Mouse (Mus musculus): ENCODE results near the gene Olfr323.

Gene Olfr323

DNA sequence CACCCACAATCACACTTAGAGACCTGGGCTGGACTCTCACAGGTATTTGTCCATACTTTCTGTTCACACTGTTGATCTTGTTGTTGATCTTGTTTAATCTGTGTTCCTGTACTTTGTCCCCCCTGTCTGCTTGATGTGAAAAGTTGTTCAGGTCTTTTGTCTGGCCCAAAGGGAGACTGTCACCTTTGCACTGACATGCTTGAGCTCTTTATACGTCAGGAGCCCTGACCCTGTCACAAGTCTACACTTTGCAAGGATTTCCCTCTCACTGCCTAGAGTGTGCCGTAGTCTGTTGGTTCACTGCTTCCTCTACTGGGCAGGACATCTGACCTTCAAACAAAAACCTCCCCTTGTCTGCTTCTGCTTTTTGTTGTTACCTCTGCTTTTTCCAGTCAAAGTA is 25.6 kb downstream of the Olfr323 start:
- in situ Hi-C loops (cut with MboI, MseI), result no loop called here

DNA sequence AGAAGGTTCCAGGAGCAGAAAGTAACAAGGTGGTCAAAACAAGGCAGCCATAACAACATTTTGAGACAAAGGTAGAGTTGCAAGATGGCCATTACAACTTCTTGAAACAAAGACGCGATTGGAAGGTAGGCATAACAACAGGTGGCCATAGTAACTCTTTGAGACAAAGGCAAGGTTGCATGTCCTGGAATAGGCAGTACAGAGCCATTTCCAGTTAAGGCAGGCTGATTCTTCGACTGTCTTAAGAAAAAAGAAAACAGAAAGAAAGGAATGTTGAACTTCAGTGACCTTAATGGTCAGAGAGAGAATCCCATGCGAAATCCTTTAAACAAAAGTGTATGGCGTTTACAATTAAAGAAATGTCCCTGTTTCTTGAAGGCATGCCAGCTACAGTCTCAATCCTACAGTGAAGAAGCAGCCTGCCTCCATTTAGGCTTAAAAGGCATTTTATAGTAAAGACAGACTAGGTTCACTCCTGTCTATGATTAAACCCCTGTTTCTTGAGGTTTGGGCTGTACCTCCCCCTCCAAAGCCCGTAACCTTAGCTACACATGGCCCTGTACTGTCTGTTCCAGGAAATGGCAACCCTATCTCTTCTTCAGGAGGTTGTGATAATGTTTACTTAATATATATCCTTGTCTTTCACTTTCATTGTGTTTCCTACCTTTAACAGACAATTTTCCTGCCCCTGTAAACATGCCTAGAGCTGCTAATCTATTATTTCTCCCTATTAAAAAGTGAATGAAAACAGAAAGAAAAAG is 27.3 kb downstream of the Olfr323 start:
- in situ Hi-C loops (cut with MboI, MseI), result no loop called here

DNA sequence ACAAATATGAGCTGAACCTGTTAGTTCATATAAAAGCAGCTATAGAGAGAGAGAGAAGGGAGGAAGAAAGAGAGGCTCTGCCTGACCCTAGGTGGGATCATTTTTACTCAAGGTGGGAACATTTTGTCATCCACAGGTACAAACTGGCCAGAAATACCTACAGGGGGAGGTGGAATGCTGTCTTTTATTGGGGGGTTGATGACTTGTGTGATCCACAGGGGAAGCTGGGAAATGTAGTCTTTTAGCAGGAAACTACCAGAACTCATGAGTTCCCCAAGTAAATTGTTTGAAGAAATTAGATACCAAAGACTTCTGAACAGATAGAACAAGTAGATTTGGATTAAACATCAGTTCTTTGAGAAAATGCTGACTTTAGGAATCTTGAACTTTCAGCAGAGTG is 28.2 kb downstream of the Olfr323 start:
- in situ Hi-C loops (cut with MboI, MseI), result no loop called here

- in situ Hi-C loops (cut with MboI, MseI), result no loop called here
Measured at GRCm38 (mm10) chr11:58597837-58598236, 32.5 kb downstream of the Olfr323 start.

- in situ Hi-C loops (cut with MboI, MseI), result no loop called here
Measured at GRCm38 (mm10) chr11:58594814-58595213, 35.5 kb downstream of the Olfr323 start, which contains the start of gene Olfr324. Olfr324 (plus strand) TSS chr11:58595114.

DNA sequence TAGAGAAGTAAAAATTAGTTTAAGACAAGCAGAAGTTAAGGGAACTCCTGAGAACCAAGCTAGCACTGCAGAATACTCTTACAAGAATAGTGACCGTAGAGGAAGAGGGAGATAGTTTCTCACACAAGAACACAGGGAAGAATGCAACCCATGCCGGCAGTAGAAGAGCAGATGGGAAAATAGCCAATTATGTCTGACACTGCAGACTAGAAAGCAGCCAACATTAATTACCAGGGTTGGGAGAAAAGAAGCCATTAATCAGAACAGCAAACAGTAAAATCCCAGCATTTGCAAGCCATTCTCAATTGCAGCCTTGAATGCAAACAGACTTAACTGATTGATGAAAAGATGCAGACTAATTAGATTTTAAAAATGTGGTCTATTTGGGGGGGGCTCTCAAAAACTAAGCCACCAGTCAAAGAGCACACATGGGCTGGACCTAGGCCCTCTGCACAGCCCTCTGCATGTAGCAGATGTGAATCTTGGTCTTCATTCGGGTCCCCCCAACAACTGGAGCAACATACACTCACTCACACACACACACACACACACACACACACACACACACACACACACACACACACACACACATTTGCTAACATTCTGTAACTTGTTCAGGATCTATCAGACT is 41.6 kb downstream of the Olfr323 start:
- in situ Hi-C loops (cut with MboI, MseI), result loop anchor here in 1 of 2 experiments (5.0 kb wide), 1 partner anchor 191 kb away; no protein-coding TSS in a partner anchor

- in situ Hi-C loops (cut with MboI, MseI), result loop anchor here in 1 of 2 experiments (5.0 kb wide), 1 partner anchor 191 kb away; no protein-coding TSS in a partner anchor
Measured at GRCm38 (mm10) chr11:58587898-58588348, 42.4 kb downstream of the Olfr323 start.

DNA sequence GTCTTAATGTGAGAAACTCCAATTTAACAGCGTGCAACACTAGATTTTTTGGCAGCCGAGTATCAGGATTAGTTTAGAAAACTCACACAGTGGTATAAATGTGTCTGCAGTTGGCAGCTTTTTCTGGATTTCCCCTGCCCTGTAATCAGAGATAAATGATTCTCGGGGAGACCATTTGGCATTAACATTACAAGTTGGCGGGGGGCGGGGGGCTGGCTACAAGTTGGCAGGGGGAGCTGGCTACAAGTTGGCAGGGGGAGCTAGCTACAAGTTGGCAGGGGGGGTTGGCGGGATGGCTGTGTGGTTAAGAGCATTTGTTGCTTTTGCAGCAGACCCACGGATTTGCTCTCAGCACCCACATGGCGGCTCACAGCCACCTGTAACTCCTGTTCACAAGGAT is 51.7 kb downstream of the Olfr323 start:
- in situ Hi-C loops (cut with MboI, MseI), result no loop called here

GRCm38 (mm10) chr11:58577430-58577829 is 52.9 kb downstream of the Olfr323 start, which contains the start of gene Olfr325:
Olfr325 (plus strand) TSS chr11:58577730.
- in situ Hi-C loops (cut with MboI, MseI), result no loop called here

All from T-helper 17 cell (primary cell).